Mouse (Mus musculus) limb, embryonic 14.5 days (tissue): ENCODE measurements around the gene Pakap. TPM values are rescaled to one million over a fixed set of nuclear protein-coding genes. Genes with fewer than 3 reads are reported as not detected.

Experiments
- ATAC-seq: fragments of 200-750 bp; cut with Nextera tagmentation; 2 replicates; pipeline ENCODE4 v1.8.0; 2017; ENCODE audit warnings: low read depth, moderate number of reproducible peaks, moderate TSS enrichment; ENCODE audit not compliant: low FRiP score
- DNase-seq: peaks from one replicate; pipeline ENCODE4 v3.0.0-alpha.2; 2015; ENCODE audit warnings: low spot score
- H3K27ac ChIP-seq: fragments of 300-500 bp; sonication (generic); replicated peaks from 2 replicates; pipeline ENCODE4 v1.5.1; 2014; ENCODE audit warnings: low read depth, mild to moderate bottlenecking, low read length, moderate library complexity, mixed read lengths
- H3K27me3 ChIP-seq: fragments of 300-500 bp; sonication (generic); 2 replicates; pipeline ENCODE4 v1.6.1; 2014; ENCODE audit warnings: low read length, mixed read lengths; ENCODE audit not compliant: control insufficient read depth, insufficient read depth
- H3K36me3 ChIP-seq: fragments of 300-500 bp; sonication (generic); 2 replicates; pipeline ENCODE4 v1.6.1; 2014; ENCODE audit warnings: mild to moderate bottlenecking, low read length, moderate library complexity, mixed read lengths; ENCODE audit not compliant: control insufficient read depth, insufficient read depth
- H3K4me1 ChIP-seq: fragments of 300-500 bp; sonication (generic); 2 replicates; pipeline ENCODE4 v1.6.1; 2014; ENCODE audit warnings: antibody characterized with exemption, low read length, mixed read lengths; ENCODE audit not compliant: control insufficient read depth, insufficient read depth
- H3K4me2 ChIP-seq: fragments of 300-500 bp; sonication (generic); replicated peaks from 2 replicates; pipeline ENCODE4 v1.6.1; 2014; ENCODE audit warnings: low read depth, mild to moderate bottlenecking, low read length, moderate library complexity; ENCODE audit not compliant: severe bottlenecking
- H3K4me3 ChIP-seq: fragments of 300-500 bp; sonication (generic); replicated peaks from 2 replicates; pipeline ENCODE4 v1.5.1; 2014; ENCODE audit warnings: low read length
- H3K9ac ChIP-seq: fragments of 300-500 bp; sonication (generic); 2 replicates; pipeline ENCODE4 v1.6.1; 2014; ENCODE audit warnings: mild to moderate bottlenecking, low read depth, low read length, moderate library complexity; ENCODE audit not compliant: severe bottlenecking
- H3K9me3 ChIP-seq: fragments of 300-500 bp; sonication (generic); 2 replicates; pipeline ENCODE4 v1.6.1; 2016; ENCODE audit warnings: low read length; ENCODE audit not compliant: control insufficient read depth
- POLR2A ChIP-seq: fragments of 200-500 bp; IDR thresholded peaks from 2 replicates; pipeline ENCODE4 v1.8.0; 2012; ENCODE audit warnings: inconsistent platforms, mild to moderate bottlenecking, moderate library complexity, borderline replicate concordance; ENCODE audit not compliant: insufficient read depth, insufficient read length; ENCODE audit errors: extremely low read depth
- WGBS: fragments of 180-500 bp; shearing (Covaris S2); extraction: QIAGEN DNeasy Blood & Tissue Kit; methylation state at CpG from one replicate; pipeline ENCODE4 v1.1.7; 2014; 5-methylcytosine and 5-hydroxymethylcytosine counted together
- polyA plus RNA-seq, 2 experiments: library from polyadenylated mRNA; depleted of rRNA in 1 of 2; stranded (reverse) in 1 of 2; unstranded in 1 of 2; fragments of >200 nt; fragmentation: Nextera tagmentation in 1 of 2; extraction: Ambion mirVana in 1 of 2; gene quantifications; 2 replicates each; pipeline versions ENCODE4 v1.2.1 to v1.2.3; 2012 to 2014

Pakap gene
- polyA plus RNA-seq, 2 experiments, result 6.4 to 26.9 TPM

- no peak for ATAC-seq
- Histone ChIP-seq H3K4me1 (no peaks in the 10 kb centered on the region), H3K9ac (no peak overlapping the region), H3K36me3 (peaks cover 3% of the 10 kb centered on the region; the same call in 1 of the 2 replicates), H3K27me3 (no peaks in the 10 kb centered on the region), H3K9me3 (no peaks in the 10 kb centered on the region), H3K27ac (no peak overlapping the region), H3K4me3 (no peak overlapping the region), H3K4me2 (no peak overlapping the region)
- 84% methylated on average over 11 of the region's 11 CpGs for WGBS
- no peak for TF ChIP-seq POLR2A
- no peak for DNase-seq
Observed at GRCm38 (mm10) chr4:57730801-57731598, 163.0 kb downstream of the Pakap start.

- H3K27me3 ChIP-seq, result no peaks in the 10 kb centered on the region
- DNase-seq (no peak), ATAC-seq (no peak)
- no peaks in the 10 kb centered on the region for H3K9me3 ChIP-seq
- peaks cover 3% of the 10 kb centered on the region; the same call in 1 of the 2 replicates for H3K36me3 ChIP-seq
- H3K4me1 ChIP-seq, result no peaks in the 10 kb centered on the region
- H3K27ac ChIP-seq, result no peak overlapping the region
- 81% methylated on average over 5 of the region's 5 CpGs for WGBS
- H3K9ac ChIP-seq, result no peak overlapping the region
- no peak for TF ChIP-seq POLR2A
- H3K4me2 ChIP-seq, result no peak overlapping the region
- H3K4me3 ChIP-seq, result no peak overlapping the region
Observed at GRCm38 (mm10) chr4:57732351-57732750, 164.4 kb downstream of the Pakap start.

GRCm38 (mm10) chr4:57733445-57733844 is 165.5 kb downstream of the Pakap start:
- no peak for TF ChIP-seq POLR2A
- WGBS, result 70% methylated on average over 3 of the region's 3 CpGs
- no peak overlapping the region for H3K9ac ChIP-seq
- no peak overlapping the region for H3K4me2 ChIP-seq
- H3K36me3 ChIP-seq, result peaks cover 3% of the 10 kb centered on the region; the same call in 1 of the 2 replicates
- no peaks in the 10 kb centered on the region for H3K27me3 ChIP-seq
- H3K4me3 ChIP-seq, result no peak overlapping the region
- DNase-seq, result no peak
- no peaks in the 10 kb centered on the region for H3K9me3 ChIP-seq
- H3K4me1 ChIP-seq, result peaks cover 2% of the 10 kb centered on the region; the same call in 1 of the 2 replicates
- no peak for ATAC-seq
- H3K27ac ChIP-seq, result no peak overlapping the region

- WGBS, result 78% methylated on average over 5 of the region's 5 CpGs
Observed at GRCm38 (mm10) chr4:57735426-57735825, 167.4 kb downstream of the Pakap start.

GRCm38 (mm10) chr4:57738856-57739552 is 171.0 kb downstream of the Pakap start:
- Histone ChIP-seq H3K9ac (no peak overlapping the region), H3K27me3 (no peaks in the 10 kb centered on the region), H3K4me3 (no peak overlapping the region), H3K9me3 (no peaks in the 10 kb centered on the region), H3K4me2 (no peak overlapping the region), H3K4me1 (peaks cover 21% of the 10 kb centered on the region), H3K27ac (no peak overlapping the region), H3K36me3 (peaks cover 2% of the 10 kb centered on the region; the same call in 1 of the 2 replicates)
- no peak for ATAC-seq
- TF ChIP-seq POLR2A, result no peak
- DNase-seq, result no peak
- 10% methylated on average over 8 of the region's 8 CpGs for WGBS

More at GRCm38 (mm10) chr4:57735426-57735825, 167.4 kb downstream of the Pakap start:
- H3K27me3 ChIP-seq, result no peaks in the 10 kb centered on the region
- H3K9me3 ChIP-seq, result no peaks in the 10 kb centered on the region
- DNase-seq, result no peak
- H3K27ac ChIP-seq, result no peak overlapping the region
- H3K4me2 ChIP-seq, result no peak overlapping the region
- no peak for TF ChIP-seq POLR2A
- no peak overlapping the region for H3K4me3 ChIP-seq
- no peak for ATAC-seq
- no peak overlapping the region for H3K9ac ChIP-seq
- H3K36me3 ChIP-seq, result peaks cover 3% of the 10 kb centered on the region; the same call in 1 of the 2 replicates
- H3K4me1 ChIP-seq, result peaks cover 6% of the 10 kb centered on the region
